Mouse (Mus musculus): Measurements from ENCODE around the gene Sae1. TPM values are rescaled to one million over a fixed set of nuclear protein-coding genes. Genes with fewer than 3 reads are reported as not detected.

Sae1 gene
- total RNA-seq, 2 experiments from 2014 or later: 30.0 to 37.9 TPM

GRCm38 (mm10) chr7:16366669-16367068 lies 20.9 kb downstream of the Sae1 start:
- intact Hi-C loops (cut with DNase I; ENCODE audit: low total_unique reads): loop anchor here (5.0 kb wide), 1 partner anchor 39 kb away; no protein-coding TSS in a partner anchor

GRCm38 (mm10) chr7:16366133-16366646 lies 21.4 kb downstream of the Sae1 start:
- intact Hi-C loops (cut with DNase I; ENCODE audit: low total_unique reads): loop anchor here (5.0 kb wide), 1 partner anchor 39 kb away; no protein-coding TSS in a partner anchor
- DNase-seq: no peak

More at GRCm38 (mm10) chr7:16366669-16367068, 20.9 kb downstream of the Sae1 start:
- no peak for DNase-seq

GRCm38 (mm10) chr7:16364901-16365500 lies 22.6 kb downstream of the Sae1 start:
- intact Hi-C loops (cut with DNase I; ENCODE audit: low total_unique reads): loop anchor here (5.0 kb wide), 1 partner anchor 38 kb away; no protein-coding TSS in a partner anchor
- DNase-seq: no peak

- DNase-seq: no peak
Observed at GRCm38 (mm10) chr7:16364319-16364718, 23.3 kb downstream of the Sae1 start.

GRCm38 (mm10) chr7:16357602-16358001 lies 30.0 kb downstream of the Sae1 start:
- intact Hi-C loops (cut with DNase I; ENCODE audit: low total_unique reads): no loop called here
- DNase-seq: no peak

More at GRCm38 (mm10) chr7:16364319-16364718, 23.3 kb downstream of the Sae1 start:
- intact Hi-C loops (cut with DNase I; ENCODE audit: low total_unique reads): no loop called here

GRCm38 (mm10) chr7:16355854-16356594 lies 31.6 kb downstream of the Sae1 start:
- DNase-seq: no peak

GRCm38 (mm10) chr7:16349999-16350398 lies 37.6 kb downstream of the Sae1 start:
- intact Hi-C loops (cut with DNase I; ENCODE audit: low total_unique reads): no loop called here
- no peak for DNase-seq

More at GRCm38 (mm10) chr7:16355854-16356594, 31.6 kb downstream of the Sae1 start:
- intact Hi-C loops (cut with DNase I; ENCODE audit: low total_unique reads): no loop called here

GRCm38 (mm10) chr7:16345297-16345696 lies 42.3 kb downstream of the Sae1 start:
- intact Hi-C loops (cut with DNase I; ENCODE audit: low total_unique reads): no loop called here
- no peak for DNase-seq

- DNase-seq: no peak
- intact Hi-C loops (cut with DNase I; ENCODE audit: low total_unique reads): no loop called here
Observed at GRCm38 (mm10) chr7:16344598-16344997, 43.0 kb downstream of the Sae1 start.

- DNase-seq: no peak
- intact Hi-C loops (cut with DNase I; ENCODE audit: low total_unique reads): no loop called here
Observed at GRCm38 (mm10) chr7:16337733-16338132, 49.9 kb downstream of the Sae1 start.

GRCm38 (mm10) chr7:16329146-16329545 lies 58.5 kb downstream of the Sae1 start:
- no peak for DNase-seq
- intact Hi-C loops (cut with DNase I; ENCODE audit: low total_unique reads): loop anchor here (5.0 kb wide), 1 partner anchor 38 kb away; no protein-coding TSS in a partner anchor

- DNase-seq: no peak
- intact Hi-C loops (cut with DNase I; ENCODE audit: low total_unique reads): loop anchor here (5.0 kb wide), 1 partner anchor 41 kb away; no protein-coding TSS in a partner anchor
Observed at GRCm38 (mm10) chr7:16326607-16326971, 61.0 kb downstream of the Sae1 start.

GRCm38 (mm10) chr7:16325920-16326606 lies 61.5 kb downstream of the Sae1 start:
- DNase-seq: peak; percentile 68
- intact Hi-C loops (cut with DNase I; ENCODE audit: low total_unique reads): loop anchor here (5.0 kb wide), 1 partner anchor 41 kb away; no protein-coding TSS in a partner anchor

- peak; percentile 30 for DNase-seq
- intact Hi-C loops (cut with DNase I; ENCODE audit: low total_unique reads): loop anchor here (5.0 kb wide), 1 partner anchor 43 kb away; no protein-coding TSS in a partner anchor
Observed at GRCm38 (mm10) chr7:16324661-16325060, 62.9 kb downstream of the Sae1 start.

GRCm38 (mm10) chr7:16320479-16320878 lies 67.1 kb downstream of the Sae1 start:
- intact Hi-C loops (cut with DNase I; ENCODE audit: low total_unique reads): no loop called here
- no peak for DNase-seq

GRCm38 (mm10) chr7:16319216-16319615 lies 68.4 kb downstream of the Sae1 start:
- intact Hi-C loops (cut with DNase I; ENCODE audit: low total_unique reads): no loop called here
- no peak for DNase-seq

- DNase-seq: no peak
- intact Hi-C loops (cut with DNase I; ENCODE audit: low total_unique reads): no loop called here
Observed at GRCm38 (mm10) chr7:16317094-16317493, 70.5 kb downstream of the Sae1 start.

- intact Hi-C loops (cut with DNase I; ENCODE audit: low total_unique reads): no loop called here
Observed at GRCm38 (mm10) chr7:16315222-16315759, 72.3 kb downstream of the Sae1 start.

GRCm38 (mm10) chr7:16314221-16314775 lies 73.3 kb downstream of the Sae1 start:
- intact Hi-C loops (cut with DNase I; ENCODE audit: low total_unique reads): no loop called here
- DNase-seq: no peak

More at GRCm38 (mm10) chr7:16315222-16315759, 72.3 kb downstream of the Sae1 start:
- no peak for DNase-seq

All from gastrocnemius, postnatal 14 days (tissue).